Mouse (Mus musculus) ES-Bruce4 (cell line): ENCODE data around the gene Brsk1. TPM values are rescaled to one million over a fixed set of nuclear protein-coding genes. Genes with fewer than 3 reads are reported as not detected.

Source experiments
- H3K27ac ChIP-seq: 2 replicates; pipeline ENCODE4 v1.5.1; 2012; ENCODE audit warnings: low read length, inconsistent platforms; ENCODE audit not compliant: insufficient read depth
- H3K27me3 ChIP-seq: 2 replicates; pipeline ENCODE4 v1.6.1; 2012; ENCODE audit warnings: mild to moderate bottlenecking, low read length, inconsistent platforms; ENCODE audit not compliant: control insufficient read depth, poor library complexity, insufficient read depth, severe bottlenecking
- H3K36me3 ChIP-seq: 2 replicates; pipeline ENCODE4 v1.6.1; 2012; ENCODE audit warnings: inconsistent platforms, mild to moderate bottlenecking, low read length, moderate library complexity; ENCODE audit not compliant: control insufficient read depth, poor library complexity, insufficient read depth, severe bottlenecking
- H3K4me1 ChIP-seq: one replicate; pipeline ENCODE4 v1.8.1; 2011; ENCODE audit warnings: low read length; ENCODE audit not compliant: control insufficient read depth, insufficient read depth
- H3K4me3 ChIP-seq: 2 replicates; pipeline ENCODE4 v1.5.1; 2011; ENCODE audit warnings: low read depth, mild to moderate bottlenecking, low read length
- H3K9ac ChIP-seq: 2 replicates; pipeline ENCODE4 v1.6.1; 2012; ENCODE audit warnings: low read depth, mild to moderate bottlenecking, inconsistent platforms; ENCODE audit not compliant: poor library complexity, severe bottlenecking
- H3K9me3 ChIP-seq: replicated peaks from 2 replicates; pipeline ENCODE4 v1.6.1; 2012; ENCODE audit warnings: mild to moderate bottlenecking, low read length, inconsistent platforms; ENCODE audit not compliant: control insufficient read depth, poor library complexity, insufficient read depth, severe bottlenecking
- CTCF ChIP-seq: IDR thresholded peaks from one replicate; pipeline ENCODE4 v1.8.1; 2011; ENCODE audit warnings: low read depth, low read length
- EP300 ChIP-seq: IDR thresholded peaks from 2 replicates; pipeline ENCODE4 v1.6.1; 2011; ENCODE audit warnings: low read depth, low read length; ENCODE audit not compliant: insufficient read depth
- POLR2A ChIP-seq: IDR thresholded peaks from one replicate; pipeline ENCODE4 v1.8.1; 2011; ENCODE audit warnings: low read length; ENCODE audit not compliant: insufficient read depth
- polyA plus RNA-seq: library from polyadenylated mRNA; stranded (reverse); fragments of >200 nt; gene quantifications from 2 replicates; pipeline ENCODE4 v1.2.4, GENCODE M21; 2011; ENCODE audit warnings: low read depth; ENCODE audit not compliant: missing spikeins, insufficient read depth, insufficient read length

Brsk1 gene
- polyA plus RNA-seq, 1 experiment, result 10.9 TPM

DNA sequence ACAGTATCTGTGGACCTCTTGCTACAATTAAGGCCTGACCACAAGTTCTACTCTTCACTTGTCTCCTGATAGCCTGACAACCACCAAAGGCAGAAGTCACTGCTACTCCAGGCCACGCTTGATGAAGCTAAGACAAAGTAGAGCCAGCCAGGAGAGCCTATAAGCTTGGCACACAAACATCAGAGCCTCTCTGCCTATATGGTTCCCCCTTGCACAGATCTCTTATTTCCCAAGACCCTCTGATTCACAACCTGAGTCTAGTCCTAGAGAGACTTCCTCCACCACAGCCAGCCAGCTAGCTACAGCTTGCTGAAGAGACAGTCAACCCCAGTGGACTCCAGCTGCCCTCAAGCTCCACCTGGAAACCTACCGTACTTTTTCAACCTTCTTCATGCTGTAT lies 42.4 kb upstream of the Brsk1 start:
- peaks cover 8% of the 10 kb centered on the region for H3K36me3 ChIP-seq
- TF ChIP-seq POLR2A (no peak), CTCF (no peak), EP300 (no peak)

GRCm38 (mm10) chr7:4651581-4651980 lies 38.8 kb upstream of the Brsk1 start:
- Histone ChIP-seq H3K36me3 (peaks cover 2% of the 10 kb centered on the region; the same call in 1 of the 2 replicates), H3K9ac (no peak overlapping the region), H3K9me3 (no peaks in the 10 kb centered on the region), H3K4me3 (no peak overlapping the region), H3K27ac (no peak overlapping the region), H3K27me3 (no peaks in the 10 kb centered on the region), H3K4me1 (no peaks in the 10 kb centered on the region)
- TF ChIP-seq CTCF (no peak), EP300 (no peak), POLR2A (no peak)

More for the DNA sequence above, 42.4 kb upstream of the Brsk1 start:
- no peak overlapping the region for H3K4me3 ChIP-seq
- no peaks in the 10 kb centered on the region for H3K9me3 ChIP-seq
- H3K27me3 ChIP-seq, result no peaks in the 10 kb centered on the region
- H3K9ac ChIP-seq, result no peak overlapping the region
- no peak overlapping the region for H3K27ac ChIP-seq
- no peaks in the 10 kb centered on the region for H3K4me1 ChIP-seq

DNA sequence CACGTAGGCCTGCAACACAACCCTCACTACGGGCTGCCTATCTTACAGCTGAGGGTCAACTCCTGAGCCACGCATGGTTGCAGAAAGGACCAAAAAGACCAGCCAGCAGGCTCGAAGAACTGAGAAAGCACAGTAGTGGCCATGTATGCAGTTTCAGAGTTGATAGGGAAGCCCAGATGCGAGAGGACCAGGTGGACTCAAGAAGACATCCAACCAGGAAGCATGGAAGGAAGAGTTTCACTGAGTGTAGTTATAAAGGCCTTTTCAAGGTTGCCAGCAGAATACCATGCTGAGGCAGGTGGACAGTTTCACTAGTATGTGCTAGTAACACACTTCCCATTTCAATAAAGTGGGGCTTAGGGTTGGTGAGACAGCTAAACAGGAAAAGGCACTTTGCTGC lies 37.7 kb upstream of the Brsk1 start:
- Histone ChIP-seq H3K9me3 (no peaks in the 10 kb centered on the region), H3K4me3 (no peak overlapping the region), H3K27me3 (no peaks in the 10 kb centered on the region), H3K9ac (no peak overlapping the region), H3K36me3 (peaks cover 2% of the 10 kb centered on the region; the same call in 1 of the 2 replicates), H3K4me1 (peaks cover 3% of the 10 kb centered on the region), H3K27ac (no peak overlapping the region)
- TF ChIP-seq CTCF (no peak), EP300 (no peak), POLR2A (no peak)

GRCm38 (mm10) chr7:4653351-4653750 lies 37.1 kb upstream of the Brsk1 start:
- Histone ChIP-seq H3K36me3 (peaks cover 2% of the 10 kb centered on the region; the same call in 1 of the 2 replicates), H3K4me1 (peaks cover 3% of the 10 kb centered on the region)
- no peak for TF ChIP-seq CTCF
- TF ChIP-seq EP300, result no peak
- no peak for TF ChIP-seq POLR2A

GRCm38 (mm10) chr7:4653780-4654179 lies 36.6 kb upstream of the Brsk1 start:
- H3K9me3 ChIP-seq, result no peaks in the 10 kb centered on the region
- no peaks in the 10 kb centered on the region for H3K27me3 ChIP-seq
- no peak overlapping the region for H3K4me3 ChIP-seq
- H3K4me1 ChIP-seq, result peaks cover 3% of the 10 kb centered on the region
- TF ChIP-seq CTCF (no peak), POLR2A (no peak), EP300 (no peak)
- H3K27ac ChIP-seq, result no peak overlapping the region
- peaks cover 2% of the 10 kb centered on the region; the same call in 1 of the 2 replicates for H3K36me3 ChIP-seq
- H3K9ac ChIP-seq, result no peak overlapping the region

More at GRCm38 (mm10) chr7:4653351-4653750, 37.1 kb upstream of the Brsk1 start:
- Histone ChIP-seq H3K27me3 (no peaks in the 10 kb centered on the region), H3K27ac (no peak overlapping the region), H3K9me3 (no peaks in the 10 kb centered on the region), H3K9ac (no peak overlapping the region), H3K4me3 (no peak overlapping the region)

DNA sequence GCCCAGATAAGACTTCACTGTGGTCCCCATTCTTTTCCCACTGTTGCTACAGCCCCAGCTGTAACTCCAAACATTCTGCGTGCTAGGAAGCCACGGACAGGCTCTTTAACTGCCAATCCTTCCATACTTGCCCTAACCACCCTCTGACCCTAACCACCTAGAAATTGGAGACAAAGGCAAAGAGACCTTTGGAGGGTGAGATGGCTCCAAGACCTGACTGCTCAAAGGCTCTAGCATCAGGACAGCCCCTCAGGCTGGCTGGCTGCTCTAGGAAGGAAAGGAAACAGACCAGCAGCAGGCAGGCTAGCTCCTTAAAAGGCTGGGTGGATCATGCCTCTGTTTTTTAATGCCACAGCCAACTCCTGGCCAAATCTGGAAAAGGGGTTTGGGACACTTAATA lies 36.2 kb upstream of the Brsk1 start:
- Histone ChIP-seq H3K4me3 (no peak overlapping the region), H3K9ac (no peak overlapping the region), H3K27ac (no peak overlapping the region), H3K4me1 (peaks cover 3% of the 10 kb centered on the region), H3K36me3 (peaks cover 2% of the 10 kb centered on the region; the same call in 1 of the 2 replicates), H3K9me3 (no peaks in the 10 kb centered on the region), H3K27me3 (no peaks in the 10 kb centered on the region)
- TF ChIP-seq EP300 (no peak), POLR2A (no peak), CTCF (no peak)
